Mouse (Mus musculus): ENCODE data around the gene Tmem145. TPM values are rescaled to one million over a fixed set of nuclear protein-coding genes. Genes with fewer than 3 reads are reported as not detected.
"Not testable (repeated sequence)": the region's sequence is repeated elsewhere in the genome, so short reads cannot be mapped to it uniquely, and the experiment has no call there.

The Tmem145 gene
- polyA plus RNA-seq (2012; rRNA removed), result not detected in 2 replicates

GRCm38 (mm10) chr7:25305956-25306613 lies at the start of gene Tmem145:
Tmem145 (plus strand) TSS chr7:25306106.
- no peaks in the 10 kb centered on the region for H3K36me3 ChIP-seq (ENCODE audit: control insufficient read depth, insufficient read depth, low read length)
- WGBS, result under 1% methylated on average over 43 of the region's 47 CpGs
- peaks cover 10% of the 10 kb centered on the region; the same call in 1 of the 2 replicates for H3K27me3 ChIP-seq (ENCODE audit: control insufficient read depth, insufficient read depth, low read length)
- no peak within 1 kb of the TSS for H3K27ac ChIP-seq (ENCODE audit: insufficient read depth, low read length)
- DNase-seq (ENCODE audit: low read depth in 1 of 2, low spot score in 2 of 2), result no peak
- peaks cover 5% of the 10 kb centered on the region for H3K4me1 ChIP-seq (ENCODE audit: control insufficient read depth, insufficient read depth, insufficient read length)
- TF ChIP-seq POLR2A (IDR thresholded peaks at IDR 0.05; ENCODE audit: low read depth, low read length) (no peak), CTCF (IDR thresholded peaks at IDR 0.05; ENCODE audit: extremely low read depth, insufficient read depth, insufficient read length, insufficient replicate concordance) (no peak)
- H3K4me3 ChIP-seq (ENCODE audit: extremely low read depth, insufficient read depth, insufficient read length), result peak within 1 kb of the TSS; percentile 44; the same call in 1 of the 2 replicates

GRCm38 (mm10) chr7:25261896-25262295 lies 44.0 kb upstream of the Tmem145 start:
- no peak overlapping the region for H3K27ac ChIP-seq (ENCODE audit: insufficient read depth, low read length)
- WGBS, result 86% methylated on average over 1 of the region's 1 CpGs
- TF ChIP-seq CTCF (IDR thresholded peaks at IDR 0.05; ENCODE audit: extremely low read depth, insufficient read depth, insufficient read length, insufficient replicate concordance) (no peak), POLR2A (IDR thresholded peaks at IDR 0.05; ENCODE audit: low read depth, low read length) (no peak)

DNA sequence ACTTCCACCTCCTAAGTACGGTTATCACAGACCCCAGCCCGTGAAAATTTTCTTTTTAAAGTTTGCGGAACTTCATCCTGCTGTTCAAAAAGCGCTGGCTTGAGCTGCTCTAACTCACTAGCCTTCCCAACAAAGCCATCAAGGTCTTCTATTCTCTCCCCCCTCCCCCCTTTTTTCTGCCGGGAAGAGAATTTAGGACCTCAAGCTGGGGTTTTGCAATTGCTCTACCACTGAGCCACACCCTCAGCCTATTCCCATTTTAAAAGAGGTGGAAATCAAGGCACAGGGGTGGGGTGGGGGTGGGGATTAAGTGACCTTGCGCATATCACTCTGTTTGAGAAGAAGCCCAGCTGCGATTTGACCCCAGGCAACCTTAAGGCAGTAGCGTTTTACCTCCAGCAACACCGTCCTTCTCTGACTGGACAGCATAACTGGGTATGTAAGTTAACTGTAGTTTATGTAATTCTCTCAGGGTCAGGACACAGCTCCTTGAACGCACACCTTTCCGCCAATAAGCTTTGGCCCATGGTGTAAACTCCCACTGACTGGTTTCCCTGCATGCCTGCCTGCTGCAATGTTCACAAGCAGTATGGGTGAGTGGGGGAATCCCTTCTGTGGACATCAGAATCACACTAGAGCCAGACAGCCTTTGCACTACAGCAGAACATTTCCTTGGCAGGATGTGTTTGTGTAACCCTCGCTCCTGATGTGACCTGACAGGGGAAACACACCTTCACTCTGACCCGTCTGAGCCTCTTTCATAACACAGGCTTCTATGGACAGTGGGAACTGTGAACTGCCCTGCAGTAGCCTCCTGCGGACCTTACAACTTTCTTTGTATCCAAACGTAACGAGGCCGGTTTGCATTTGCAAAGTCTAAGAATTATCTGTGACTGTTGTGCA lies 41.7 kb upstream of the Tmem145 start:
- H3K4me1 ChIP-seq (ENCODE audit: control insufficient read depth, insufficient read depth, insufficient read length), result peaks cover 3% of the 10 kb centered on the region; the same call in 1 of the 2 replicates
- H3K36me3 ChIP-seq (ENCODE audit: control insufficient read depth, insufficient read depth, low read length), result no peaks in the 10 kb centered on the region
- H3K4me3 ChIP-seq (ENCODE audit: extremely low read depth, insufficient read depth, insufficient read length), result no peak overlapping the region
- DNase-seq (ENCODE audit: low read depth in 1 of 2, low spot score in 2 of 2), result no peak
- TF ChIP-seq POLR2A (IDR thresholded peaks at IDR 0.05; ENCODE audit: low read depth, low read length) (no peak), CTCF (IDR thresholded peaks at IDR 0.05; ENCODE audit: extremely low read depth, insufficient read depth, insufficient read length, insufficient replicate concordance) (no peak)
- H3K27me3 ChIP-seq (ENCODE audit: control insufficient read depth, insufficient read depth, low read length), result no peaks in the 10 kb centered on the region
- WGBS, result 86% methylated on average over 17 of the region's 17 CpGs
- no peak overlapping the region for H3K27ac ChIP-seq (ENCODE audit: insufficient read depth, low read length)

More at GRCm38 (mm10) chr7:25261896-25262295, 44.0 kb upstream of the Tmem145 start:
- Histone ChIP-seq H3K4me1 (ENCODE audit: control insufficient read depth, insufficient read depth, insufficient read length) (peaks cover under 1% of the 10 kb centered on the region; the same call in 1 of the 2 replicates), H3K36me3 (ENCODE audit: control insufficient read depth, insufficient read depth, low read length) (no peaks in the 10 kb centered on the region), H3K27me3 (ENCODE audit: control insufficient read depth, insufficient read depth, low read length) (no peaks in the 10 kb centered on the region), H3K4me3 (ENCODE audit: extremely low read depth, insufficient read depth, insufficient read length) (no peak overlapping the region)
- no peak for DNase-seq (ENCODE audit: low read depth in 1 of 2, low spot score in 2 of 2)

- WGBS, result 76% methylated on average over 5 of the region's 5 CpGs
- H3K4me3 ChIP-seq (ENCODE audit: extremely low read depth, insufficient read depth, insufficient read length); DNase-seq (ENCODE audit: low read depth in 1 of 2, low spot score in 2 of 2); H3K36me3 ChIP-seq (ENCODE audit: control insufficient read depth, insufficient read depth, low read length); H3K27ac ChIP-seq (ENCODE audit: insufficient read depth, low read length); H3K27me3 ChIP-seq (ENCODE audit: control insufficient read depth, insufficient read depth, low read length): not testable (repeated sequence)
- peaks cover 16% of the 10 kb centered on the region for H3K4me1 ChIP-seq (ENCODE audit: control insufficient read depth, insufficient read depth, insufficient read length)
These were observed 40.2 kb upstream of the Tmem145 start for GRCm38 (mm10) chr7:25265743-25266142.

DNA sequence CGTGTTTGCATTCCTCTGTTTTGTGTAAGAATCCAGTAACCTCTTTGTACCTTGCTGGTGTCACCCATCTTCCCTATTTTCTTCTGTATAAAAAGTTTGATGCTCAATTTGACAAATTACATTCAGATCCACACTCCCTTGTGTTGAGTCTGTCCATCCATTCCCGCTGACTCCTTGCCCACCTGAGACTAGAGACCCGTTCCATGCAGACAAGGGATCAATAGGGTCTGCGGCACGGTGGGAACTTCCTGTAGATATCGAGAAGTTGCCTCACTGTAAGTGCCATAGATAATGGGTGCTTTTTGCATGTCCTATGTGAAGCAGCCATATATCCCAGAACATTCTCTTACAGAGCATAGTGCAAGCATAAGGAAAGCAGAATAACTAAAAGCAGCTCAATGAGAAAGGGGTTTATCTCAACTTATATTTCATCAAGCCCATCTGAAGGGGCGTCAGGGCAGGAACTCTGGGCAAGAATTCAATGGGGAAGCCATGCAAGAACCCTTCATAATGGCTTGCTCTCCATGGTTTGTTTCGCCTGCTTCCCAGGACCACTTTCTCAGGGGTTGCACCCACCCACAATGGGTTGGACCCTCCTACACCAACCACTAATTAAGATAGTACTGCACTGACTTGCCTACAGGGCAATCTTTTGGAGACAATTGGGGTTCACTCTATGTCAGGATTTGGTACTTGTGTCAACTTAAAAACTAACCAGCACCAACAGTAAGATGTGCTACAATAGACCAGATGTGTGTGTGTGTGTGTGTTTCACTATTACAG lies 39.5 kb upstream of the Tmem145 start:
- TF ChIP-seq CTCF (IDR thresholded peaks at IDR 0.05; ENCODE audit: extremely low read depth, insufficient read depth, insufficient read length, insufficient replicate concordance) (no peak), POLR2A (IDR thresholded peaks at IDR 0.05; ENCODE audit: low read depth, low read length) (no peak)
- peaks cover 23% of the 10 kb centered on the region for H3K4me1 ChIP-seq (ENCODE audit: control insufficient read depth, insufficient read depth, insufficient read length)
- H3K27me3 ChIP-seq (ENCODE audit: control insufficient read depth, insufficient read depth, low read length), result no peaks in the 10 kb centered on the region
- H3K27ac ChIP-seq (ENCODE audit: insufficient read depth, low read length), result no peak overlapping the region
- H3K4me3 ChIP-seq (ENCODE audit: extremely low read depth, insufficient read depth, insufficient read length), result no peak overlapping the region
- H3K36me3 ChIP-seq (ENCODE audit: control insufficient read depth, insufficient read depth, low read length), result peaks cover 3% of the 10 kb centered on the region; the same call in 1 of the 2 replicates
- DNase-seq (ENCODE audit: low read depth in 1 of 2, low spot score in 2 of 2), result no peak
- 87% methylated on average over 8 of the region's 8 CpGs for WGBS

DNA sequence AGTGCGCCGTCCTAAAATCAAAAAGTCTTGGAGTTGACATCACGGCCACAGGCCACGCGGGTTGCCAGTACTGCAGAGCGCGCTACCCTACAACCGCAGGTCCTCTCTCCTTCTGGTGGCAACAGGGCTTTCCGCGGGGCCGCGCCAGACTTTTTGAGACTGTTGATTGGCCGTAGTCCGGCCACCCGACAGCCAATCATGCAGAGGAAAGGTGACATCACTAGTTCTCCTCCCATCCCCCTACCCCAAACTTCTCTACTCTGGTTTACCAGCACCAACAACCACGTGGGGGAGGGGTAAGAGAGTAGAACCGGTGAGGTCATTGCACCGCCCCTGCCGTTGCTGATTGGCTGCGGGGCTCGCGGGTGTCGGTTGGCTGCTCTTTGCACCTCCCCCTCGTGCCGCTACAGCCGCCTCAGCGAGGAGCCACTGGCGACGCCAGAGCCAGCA lies 38.6 kb upstream of the Tmem145 start, which contains the start of gene Cic:
Cic (plus strand) TSS at position 404 of the 450 bp plus-strand sequence.
- 1% methylated on average over 29 of the region's 29 CpGs for WGBS
- Histone ChIP-seq H3K27me3 (ENCODE audit: control insufficient read depth, insufficient read depth, low read length) (no peaks in the 10 kb centered on the region), H3K27ac (ENCODE audit: insufficient read depth, low read length) (peak within 1 kb of the TSS; percentile 98), H3K4me3 (ENCODE audit: extremely low read depth, insufficient read depth, insufficient read length) (peak within 1 kb of the TSS; percentile 85), H3K4me1 (ENCODE audit: control insufficient read depth, insufficient read depth, insufficient read length) (peaks cover 27% of the 10 kb centered on the region), H3K36me3 (ENCODE audit: control insufficient read depth, insufficient read depth, low read length) (peaks cover 8% of the 10 kb centered on the region; the same call in 1 of the 2 replicates)
- DNase-seq (ENCODE audit: low read depth in 1 of 2, low spot score in 2 of 2), result peak; percentile 98 to 100
- TF ChIP-seq CTCF (IDR thresholded peaks at IDR 0.05; ENCODE audit: extremely low read depth, insufficient read depth, insufficient read length, insufficient replicate concordance) (no peak), POLR2A (IDR thresholded peaks at IDR 0.05; ENCODE audit: low read depth, low read length) (no peak)

All from spleen, adult 2 months (tissue).